Mouse (Mus musculus) kidney, postnatal 36 days (tissue): ENCODE results near the gene Bdp1.
"Not testable (repeated sequence)": the region's sequence is repeated elsewhere in the genome, so short reads cannot be mapped to it uniquely, and the experiment has no call there.

Experiments
- DNase-seq, 2 experiments: peaks; one replicate each; pipeline ENCODE4 v3.0.0; 2021 to 2022; ENCODE audit warnings: mixed read lengths in 2 of 2

The Bdp1 gene

DNA sequence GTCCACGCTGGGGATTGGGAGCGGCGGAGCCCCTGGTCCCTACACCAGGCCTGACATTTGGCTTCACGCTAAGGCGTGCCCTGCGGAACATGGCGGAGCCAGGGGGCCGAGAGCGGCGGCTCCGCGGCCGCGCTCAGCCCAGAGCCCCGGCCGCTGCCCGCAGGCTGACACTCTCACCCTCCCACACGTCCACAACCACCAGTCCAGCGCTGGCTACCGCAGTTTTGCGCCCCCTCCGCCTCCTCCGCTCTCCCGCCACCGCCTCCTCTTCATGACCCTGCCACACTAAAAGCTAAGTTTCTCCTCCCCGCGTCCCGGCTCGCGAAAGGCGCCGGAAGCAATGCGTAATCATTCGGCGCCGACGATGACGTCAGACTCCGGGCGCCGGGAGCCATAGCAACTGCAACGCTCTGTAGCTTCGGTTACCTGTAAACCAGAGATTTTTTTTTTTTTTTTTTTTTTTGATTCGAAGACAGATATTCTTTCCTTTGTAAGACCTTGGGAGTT is at the start of gene Bdp1:
TSS of gene Bdp1 (minus strand) at position 323 of the 507 bp plus-strand sequence.
- peak; percentile 95 to 97 for DNase-seq

DNA sequence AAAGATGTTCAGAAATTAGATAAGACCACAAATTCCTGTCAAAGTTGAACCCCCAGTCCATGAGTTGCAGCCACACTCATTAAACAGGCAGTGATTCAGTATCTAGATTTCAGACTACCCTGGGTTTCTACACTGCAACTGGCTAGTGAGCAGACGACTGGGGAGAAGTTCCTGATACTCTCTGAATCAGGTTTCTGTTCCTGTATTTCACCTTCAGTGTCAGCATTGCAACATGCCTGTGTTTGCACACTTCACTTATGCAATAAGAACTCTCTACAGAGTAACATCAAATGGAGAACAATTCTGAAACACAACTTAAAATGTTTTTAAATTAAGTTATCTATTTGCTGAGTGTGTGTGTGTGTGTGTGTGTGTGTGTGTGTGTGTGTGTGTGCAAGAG is 48.8 kb upstream of the Bdp1 start:
- DNase-seq, result no peak

DNA sequence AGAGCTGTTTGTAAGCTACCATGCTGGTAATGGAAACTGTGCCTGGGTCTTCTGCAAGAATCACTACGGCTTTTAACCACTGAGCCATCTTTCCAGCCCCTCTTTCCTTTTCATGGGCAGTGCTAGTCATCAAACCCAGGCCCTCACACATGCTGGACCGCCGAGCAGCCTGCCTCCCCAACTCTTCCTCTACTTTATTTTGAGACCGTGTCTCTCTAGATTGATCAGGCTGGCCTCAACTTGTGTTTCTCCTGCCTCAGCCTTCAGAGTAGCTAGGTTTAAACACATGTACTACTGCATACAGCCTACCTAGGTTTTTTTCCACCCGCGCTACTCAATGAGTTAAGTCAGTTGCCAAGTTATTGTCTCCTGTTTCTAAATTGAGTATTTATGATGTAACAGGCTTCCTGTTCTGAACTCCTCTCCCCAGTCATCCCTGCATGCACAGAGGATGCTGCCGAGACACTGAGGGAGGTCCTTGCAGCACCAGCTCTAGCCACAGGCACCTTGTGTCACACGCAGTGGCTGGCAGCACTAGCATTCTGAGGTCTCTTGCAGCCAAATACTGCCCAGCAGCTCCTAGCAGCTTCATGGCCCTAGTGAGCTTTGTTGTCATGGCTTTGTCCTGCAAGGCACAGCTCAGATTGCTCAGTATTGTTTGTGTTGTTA is 37.9 kb upstream of the Bdp1 start:
- DNase-seq, result no peak

DNA sequence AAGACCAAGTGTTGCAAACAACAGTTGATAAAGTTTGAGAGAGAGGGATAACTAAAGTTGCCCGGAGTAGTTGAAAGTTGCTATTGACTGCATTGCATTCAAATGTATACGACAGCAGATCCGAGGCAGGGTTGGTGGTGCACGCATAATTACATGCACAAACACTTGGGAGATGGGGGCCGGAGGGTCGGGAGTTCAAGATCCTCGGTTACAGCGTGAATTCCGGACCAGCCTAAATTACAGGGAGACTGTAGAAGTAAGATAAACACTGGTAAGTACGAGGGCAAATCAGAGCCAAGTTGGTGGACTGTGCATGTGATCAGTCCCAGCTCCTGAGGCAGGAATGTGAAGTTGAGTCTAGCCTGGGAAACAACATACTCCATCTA is 21.4 kb upstream of the Bdp1 start:
- DNase-seq, result no peak

DNA sequence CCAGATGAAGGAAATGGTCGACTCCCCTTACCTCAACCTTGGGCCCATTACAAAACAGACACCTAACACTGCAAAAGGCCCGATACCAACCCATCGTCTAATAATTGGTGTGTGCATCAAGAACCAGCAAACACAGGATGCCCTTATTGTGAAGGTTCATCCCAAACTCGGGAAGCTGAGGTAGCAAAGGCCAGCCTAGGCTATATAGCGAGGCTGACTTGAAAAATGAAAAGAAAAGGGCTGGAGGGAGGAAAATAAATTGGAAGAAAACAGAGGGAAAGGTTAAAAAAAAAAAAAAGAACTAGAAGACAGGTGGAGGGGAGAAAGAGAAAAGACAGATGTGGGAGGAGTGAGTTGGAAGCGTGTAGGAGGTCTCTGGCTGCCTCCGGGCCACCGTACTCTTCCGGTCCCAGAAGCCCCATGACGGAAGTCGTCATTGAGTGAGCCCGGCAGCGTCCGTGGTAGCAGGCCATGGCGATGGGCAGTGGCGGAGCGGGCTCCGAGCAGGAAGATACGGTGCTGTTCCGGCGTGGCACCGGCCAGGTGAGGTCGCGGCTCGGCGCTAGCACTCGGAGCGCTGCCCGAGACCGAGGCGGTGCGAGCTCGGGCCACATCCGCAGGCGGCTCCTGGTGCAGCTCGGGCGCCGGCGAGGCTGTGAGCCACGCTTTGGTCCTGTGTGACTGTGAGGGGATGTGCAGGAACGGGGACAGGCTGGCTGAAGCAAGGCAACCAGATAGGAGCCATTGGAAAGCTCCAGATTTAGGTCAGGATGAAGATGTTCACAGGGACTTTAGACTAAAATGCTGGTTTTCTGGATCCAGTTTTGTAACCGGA is 20.8 kb upstream of the Bdp1 start, which contains the start of gene Smn1:
TSS of gene Smn1 (plus strand) at position 430 of the 835 bp plus-strand sequence.
- DNase-seq, result peak; percentile 96 to 97

DNA sequence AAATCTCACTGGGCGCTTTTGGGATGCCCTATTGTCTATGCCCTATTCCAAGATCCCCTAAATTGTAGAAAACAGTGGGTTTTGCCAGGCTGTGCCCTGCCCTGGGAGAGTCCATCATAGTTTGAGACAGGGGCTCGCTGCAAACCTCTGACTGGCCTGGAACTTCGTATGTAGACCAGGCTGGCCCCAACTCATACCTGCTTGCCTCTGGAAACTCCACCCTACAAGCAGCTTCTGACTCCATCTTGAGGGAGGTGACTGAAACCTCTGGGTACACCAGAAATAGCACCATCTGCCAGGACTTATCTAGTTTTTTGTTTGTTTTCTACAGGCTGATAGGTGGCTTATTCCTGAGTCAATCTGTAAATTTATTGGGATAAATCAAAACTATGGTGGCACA is 20.1 kb upstream of the Bdp1 start:
- no peak for DNase-seq

DNA sequence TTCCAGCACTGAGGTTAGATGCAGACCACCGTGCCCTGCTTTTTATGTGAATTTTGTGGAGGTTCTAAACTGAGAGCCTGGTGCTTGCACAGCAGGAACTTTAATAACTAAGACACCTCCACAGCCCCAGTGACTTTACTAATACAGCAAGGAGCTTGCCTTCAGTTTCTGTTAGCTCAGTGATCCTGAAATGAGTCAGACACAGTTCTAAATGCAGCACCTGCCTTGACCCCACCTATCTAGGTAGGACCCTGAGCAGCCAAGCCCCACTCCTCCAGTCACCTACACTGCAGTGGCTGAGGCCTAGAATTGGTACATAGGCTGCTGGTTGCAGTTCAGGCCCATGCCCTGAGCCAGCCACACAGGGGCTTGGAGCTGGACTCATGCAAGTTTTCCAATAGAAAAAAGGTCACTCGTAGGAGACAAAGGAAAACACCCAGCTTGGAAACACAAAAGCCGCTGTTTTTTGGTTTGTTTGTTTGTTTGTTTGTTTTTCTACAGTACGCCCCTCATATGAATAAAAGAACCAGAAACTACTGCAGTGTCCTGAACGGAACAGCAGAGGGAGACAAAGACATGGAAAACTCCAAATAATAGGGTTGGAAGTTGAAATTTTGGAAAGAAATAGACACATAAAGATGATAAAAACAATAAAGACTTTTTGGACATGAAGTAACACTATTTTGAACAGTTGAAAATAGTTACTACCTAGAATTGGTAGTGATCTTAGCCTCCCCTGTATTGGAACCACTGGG is 8.5 kb upstream of the Bdp1 start:
- DNase-seq, result peak in 1 of 2 experiments; percentile 41

DNA sequence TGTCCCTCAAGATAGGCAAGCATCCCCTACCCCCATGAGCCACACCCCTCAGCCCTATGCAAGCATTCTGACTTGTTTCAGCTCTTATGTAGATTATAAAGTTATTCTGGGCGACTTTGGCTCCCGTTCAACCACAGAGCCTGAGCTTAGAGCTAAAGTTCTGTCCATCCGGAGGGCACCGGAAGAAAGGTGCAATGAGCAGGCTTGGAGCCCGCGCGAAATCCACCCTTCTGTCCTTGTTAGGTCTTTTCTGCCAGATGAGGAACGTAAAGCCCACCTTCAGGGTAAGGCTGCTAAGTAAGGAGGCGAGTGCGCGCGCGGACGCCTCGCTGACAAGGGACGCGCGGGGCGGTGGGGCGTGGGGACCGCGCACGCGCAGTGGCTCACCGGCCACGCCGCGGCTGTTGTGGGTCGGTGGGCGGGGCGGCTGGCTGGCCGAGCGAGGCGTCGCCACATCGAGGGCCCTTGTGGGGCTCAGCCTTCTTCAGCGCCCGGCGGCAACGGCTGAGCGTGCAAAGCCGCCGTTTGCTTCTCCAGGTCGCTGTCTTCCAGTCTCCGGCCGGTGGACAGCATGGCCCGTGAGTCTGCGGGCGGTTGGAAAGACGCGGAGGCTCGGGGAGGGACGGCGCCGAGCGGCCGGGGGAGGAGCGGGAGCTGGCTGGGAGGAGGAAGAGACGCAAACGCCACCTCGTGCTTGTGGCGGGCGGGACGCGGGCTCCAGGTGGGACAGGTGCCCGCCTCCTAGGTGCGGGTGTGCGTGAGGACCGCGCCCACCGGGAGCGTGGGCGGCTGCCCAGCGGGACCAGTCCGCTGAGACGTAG is 4.0 kb upstream of the Bdp1 start, which contains the start of gene Serf1:
TSS of gene Serf1 (plus strand) at position 361 of the 821 bp plus-strand sequence.
- DNase-seq, result peak; percentile 79 to 92

DNA sequence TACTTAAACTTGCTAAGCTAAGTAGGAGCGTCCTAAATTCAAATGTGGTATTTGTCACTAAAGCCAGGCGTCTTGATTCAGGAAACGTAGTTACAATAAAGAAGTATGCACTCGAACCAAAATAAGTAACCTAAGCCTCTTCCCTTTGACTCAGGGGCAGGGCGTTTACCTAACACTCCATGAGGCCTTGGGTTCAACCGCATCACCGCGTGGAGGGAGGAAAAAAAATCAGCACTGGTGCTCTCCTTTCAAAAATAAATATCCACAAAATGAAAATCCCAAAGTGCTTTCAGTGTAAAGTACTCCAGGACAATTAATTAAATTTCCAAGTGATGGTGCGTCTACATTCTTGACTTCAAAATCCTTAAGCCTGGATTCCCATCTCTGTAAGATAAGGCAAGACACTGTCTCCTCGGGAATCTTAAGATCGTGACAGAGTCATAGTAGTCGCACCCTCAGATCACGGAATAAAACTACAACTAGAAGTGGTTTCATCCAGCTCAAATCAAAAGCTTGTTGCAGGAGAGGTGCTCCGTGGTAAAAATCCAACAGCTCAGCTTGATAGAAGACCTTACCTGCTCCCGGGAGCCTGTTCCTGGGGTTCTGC is 715 bp downstream of the Bdp1 start:
- no peak for DNase-seq

DNA sequence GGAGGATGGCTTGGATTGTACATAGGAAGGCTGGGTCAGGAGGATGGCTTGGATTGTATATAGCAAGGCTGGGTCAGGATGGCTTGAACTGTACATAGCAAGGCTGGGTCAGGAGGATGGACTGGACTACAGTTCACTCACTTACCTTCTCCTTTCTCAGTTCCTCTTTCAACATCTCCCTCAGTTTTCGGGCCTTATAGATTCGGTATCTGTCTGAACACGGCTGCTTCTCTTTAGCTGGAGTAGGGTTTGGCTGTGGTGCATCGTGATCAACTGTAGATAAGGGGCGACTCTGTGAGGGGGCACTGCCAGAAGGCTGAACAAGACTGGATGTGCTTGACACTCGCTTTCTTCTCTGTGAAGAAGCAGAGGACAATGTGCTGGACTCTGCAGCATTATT is 5.1 kb downstream of the Bdp1 start:
- DNase-seq, result no peak

DNA sequence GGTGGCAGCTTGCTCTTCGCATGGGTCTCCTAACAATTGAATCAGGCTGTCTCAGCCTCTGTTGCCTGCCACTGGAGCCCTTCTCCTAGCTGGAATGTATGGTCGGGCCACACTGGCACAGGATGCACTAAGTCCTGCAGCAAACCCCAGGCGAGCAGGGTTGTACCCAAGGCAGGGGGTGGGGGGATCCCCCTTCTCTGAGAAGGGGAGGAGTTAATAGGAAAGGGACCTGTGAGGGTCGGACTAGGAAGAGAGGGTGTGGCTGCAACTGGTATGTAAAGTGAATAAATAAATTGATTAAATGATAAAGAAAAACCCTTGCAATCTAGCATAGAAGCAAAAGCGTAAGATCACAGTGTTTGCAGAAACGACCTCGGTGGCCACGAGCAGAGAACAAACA is 32.4 kb downstream of the Bdp1 start:
- no peak for DNase-seq

DNA sequence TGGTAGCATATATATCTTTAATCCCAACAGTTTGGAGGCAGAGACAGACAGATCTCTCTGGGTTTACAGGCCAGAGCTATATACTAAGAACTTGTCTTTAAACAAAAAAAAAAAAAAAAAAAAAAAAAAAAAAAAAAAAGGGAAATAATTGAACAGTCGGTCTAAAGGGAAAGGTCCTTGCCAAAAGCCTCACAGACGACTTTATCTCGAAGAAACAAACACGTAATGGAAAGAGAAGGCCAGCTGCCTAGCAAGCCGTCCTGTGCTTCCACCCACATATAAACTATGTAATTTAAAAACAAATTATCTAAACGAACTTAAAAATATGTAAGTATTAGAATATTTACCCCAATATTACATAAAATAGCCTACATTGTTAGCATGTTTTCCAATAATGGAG is 36.0 kb downstream of the Bdp1 start:
- DNase-seq, result no peak

DNA sequence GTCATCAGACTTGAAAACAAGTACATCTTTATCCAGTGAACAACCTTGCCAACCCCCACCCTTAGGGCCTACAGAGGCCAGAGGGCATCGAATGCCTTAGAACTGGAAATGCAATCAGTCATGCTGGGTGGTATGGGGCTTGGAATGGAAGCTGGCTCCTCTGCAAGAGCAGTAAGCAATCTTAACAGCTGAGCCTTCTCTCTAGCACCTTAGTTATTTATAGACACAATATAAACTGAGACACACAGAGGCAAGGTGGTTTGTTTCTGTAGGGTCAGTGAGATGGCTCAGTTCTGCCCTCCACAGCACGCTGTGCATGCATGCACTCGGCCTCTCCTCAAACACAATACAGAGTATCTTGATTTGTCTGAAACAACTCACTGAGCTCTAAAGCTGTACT is 39.9 kb downstream of the Bdp1 start:
- DNase-seq, result no peak

DNA sequence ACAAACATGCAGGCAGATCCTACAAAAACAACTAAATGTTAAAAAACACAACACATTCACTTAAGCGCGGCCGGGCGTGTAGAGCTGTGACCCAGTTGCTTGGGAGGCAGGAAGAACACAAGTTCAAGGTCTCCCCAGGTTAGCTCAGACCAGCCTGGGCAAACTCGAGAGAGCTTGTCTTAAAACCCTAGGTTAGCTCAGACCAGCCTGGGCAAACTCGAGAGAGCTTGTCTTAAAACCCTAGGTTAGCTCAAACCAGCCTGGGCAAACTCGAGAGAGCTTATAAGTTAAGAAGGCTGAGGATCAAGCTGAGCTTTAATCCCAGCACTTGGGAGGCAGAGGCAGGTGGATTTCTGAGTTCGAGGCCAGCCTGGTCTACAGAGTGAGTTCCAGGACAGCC is 46.1 kb downstream of the Bdp1 start:
- DNase-seq, result not testable (repeated sequence)

DNA sequence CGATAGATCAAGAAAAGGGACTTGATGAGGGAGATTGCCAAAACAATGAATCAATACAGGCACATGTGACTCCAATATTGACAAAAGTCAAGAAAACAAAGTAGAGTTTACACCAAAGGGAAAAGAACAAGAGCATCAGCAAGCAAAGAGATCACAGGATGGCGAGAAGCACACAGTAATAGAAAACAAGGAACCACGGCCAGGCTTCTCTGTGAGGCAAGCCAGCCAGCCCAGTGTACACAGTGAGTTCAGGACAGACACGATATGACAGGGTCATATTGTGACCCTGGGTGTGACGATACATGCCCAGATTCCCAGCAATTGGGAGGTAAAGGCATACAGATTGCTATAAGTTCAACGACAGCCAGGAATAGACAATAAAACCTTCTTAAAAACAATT is 77.9 kb downstream of the Bdp1 start:
- DNase-seq, result no peak

DNA sequence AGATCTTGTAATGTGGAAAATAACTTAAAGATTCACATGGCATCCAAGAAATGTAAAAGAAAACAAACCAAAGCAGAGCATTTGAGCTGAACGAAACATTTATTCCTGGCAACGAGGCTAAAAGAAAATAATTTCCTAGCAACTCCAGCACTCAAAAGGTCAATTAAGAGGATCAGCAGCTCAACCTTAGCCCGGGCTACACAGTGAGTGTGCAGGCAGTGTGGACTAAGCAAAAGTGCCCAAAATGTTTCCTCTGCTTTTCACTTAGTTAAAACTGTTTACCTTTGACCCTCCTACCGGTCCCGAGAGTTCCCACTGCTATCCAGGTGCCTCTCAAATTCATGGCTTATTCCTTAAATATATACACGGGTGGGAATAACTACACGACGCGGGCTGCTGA is 87.0 kb downstream of the Bdp1 start:
- peak in 1 of 2 experiments; percentile 17 for DNase-seq

DNA sequence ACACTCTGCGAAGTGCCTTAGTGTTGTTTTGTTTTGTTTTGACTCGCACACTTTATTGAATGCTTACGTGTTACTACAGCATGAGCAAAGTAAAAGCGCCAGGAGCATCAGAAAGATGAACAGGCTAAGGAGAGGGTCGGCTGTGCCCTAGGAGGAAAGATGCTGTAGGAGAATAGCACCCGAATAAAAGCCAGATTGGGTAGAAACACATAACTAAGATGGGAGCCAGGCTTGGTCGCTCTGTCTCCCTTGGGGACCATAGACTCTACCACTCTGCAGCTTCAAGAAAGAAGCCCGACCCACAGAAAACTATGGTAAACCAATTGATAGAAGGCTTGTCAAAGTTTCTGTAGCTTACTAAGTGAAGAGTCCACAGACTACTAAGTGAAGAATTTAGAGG is 87.9 kb downstream of the Bdp1 start:
- DNase-seq, result no peak

DNA sequence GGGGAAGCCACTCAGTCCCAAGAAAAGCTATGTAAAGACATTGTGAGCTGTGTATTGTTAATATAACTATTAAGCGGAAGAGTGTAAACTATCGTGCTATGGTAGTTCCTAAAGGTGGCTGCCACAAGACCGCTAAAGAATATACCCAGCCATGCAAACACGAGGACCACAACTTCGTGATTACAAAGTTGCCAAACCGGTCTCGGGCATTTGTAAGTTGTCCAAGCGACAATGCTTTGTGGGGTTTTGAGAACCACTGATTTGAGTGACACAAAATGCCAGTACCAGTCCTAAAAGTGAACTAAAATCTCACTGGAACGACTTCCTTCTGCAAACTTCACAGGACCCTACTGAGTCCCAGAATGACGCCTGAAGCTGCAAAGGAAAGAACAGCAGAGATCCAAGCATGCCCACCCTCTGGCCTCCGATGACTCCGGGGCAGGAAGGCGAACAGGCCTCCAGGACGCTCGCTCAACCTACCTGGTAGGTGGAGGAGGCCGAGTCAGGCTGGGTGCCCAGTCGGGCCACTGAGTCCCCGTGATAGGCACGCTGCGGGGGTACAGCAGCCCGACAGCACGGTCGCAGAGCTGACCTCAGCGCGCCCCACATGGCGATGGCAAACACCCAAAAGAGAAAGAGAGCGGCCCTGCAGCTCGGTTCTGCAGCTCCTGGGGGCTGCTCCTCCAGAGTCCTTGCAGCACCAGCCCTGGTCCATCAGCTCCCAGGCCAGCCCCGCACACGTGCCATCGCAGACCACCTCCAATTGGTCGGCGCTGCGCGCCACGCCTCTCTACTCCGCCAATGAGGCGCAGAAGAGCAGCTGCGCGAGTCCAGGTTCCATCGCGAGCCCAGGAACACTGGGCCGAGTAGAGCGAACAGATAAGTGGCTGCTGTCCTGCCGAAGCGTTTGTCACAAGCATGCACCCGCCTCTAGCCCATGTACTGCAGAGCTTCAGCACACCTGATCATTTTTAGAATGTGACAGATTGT is 88.7 kb downstream of the Bdp1 start, which contains the start of gene Mccc2:
TSS of gene Mccc2 (minus strand) at position 734 of the 990 bp plus-strand sequence.
- peak; percentile 90 to 92 for DNase-seq

DNA sequence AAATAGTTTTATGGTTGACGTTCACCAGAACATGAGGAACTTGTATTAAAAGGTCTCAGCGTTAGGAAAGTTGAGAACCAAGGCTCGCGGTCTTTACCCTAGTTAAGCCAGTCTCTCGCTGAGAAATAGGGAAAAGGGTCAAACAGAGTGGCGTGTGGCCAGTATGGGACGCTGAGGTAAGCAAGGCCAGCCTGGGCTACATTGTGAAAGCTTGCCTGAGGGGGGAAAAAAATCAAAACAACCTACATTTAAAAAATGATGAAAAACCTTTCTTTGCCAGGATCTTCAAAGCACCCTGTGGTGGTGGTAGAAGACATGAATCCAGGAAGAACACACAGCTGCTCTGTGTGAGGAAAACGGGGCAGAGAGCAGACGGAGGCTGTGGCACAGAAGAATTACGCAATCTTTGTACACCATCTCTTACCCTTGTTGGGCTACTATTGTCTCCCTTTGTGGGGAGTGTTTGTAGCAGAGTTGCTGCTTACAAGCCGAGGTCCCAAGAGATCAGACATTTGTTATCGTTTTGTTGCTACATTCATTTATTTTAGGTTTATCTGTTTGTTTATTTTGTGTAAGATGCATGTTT is 97.9 kb downstream of the Bdp1 start:
- no peak for DNase-seq

DNA sequence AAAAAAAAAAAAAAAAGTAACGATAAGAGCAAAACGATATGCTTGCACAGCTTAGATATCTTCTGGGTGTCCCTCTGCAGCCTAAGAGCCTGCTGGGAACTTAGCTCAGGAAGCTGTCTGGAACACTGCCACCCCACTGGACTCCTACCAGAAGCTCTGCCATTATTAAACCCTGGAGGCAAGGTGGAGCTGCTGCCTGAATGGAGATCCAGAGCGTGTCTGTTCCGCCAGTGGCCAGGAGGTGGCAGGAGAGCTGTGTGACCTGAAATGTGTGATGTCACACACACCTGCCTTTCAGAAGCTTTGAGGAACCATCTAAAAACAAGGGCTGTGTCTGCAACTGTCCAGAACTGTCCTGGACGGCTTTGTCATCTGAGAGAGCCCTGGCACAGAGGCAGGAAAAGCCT is 102.1 kb downstream of the Bdp1 start:
- peak; percentile 95 to 96 for DNase-seq
